13 mouse cellular contexts compared by ENCODE assay signal in genomic region chr4:55662041-55662440, GRCm38 (mm10).
DNase-seq lines count a peak whose midpoint lies in the region.
"Had no signal": no experiment of that assay in that cellular context is flagged by ENCODE, and none has a peak within 500 bp of the region (broad histone marks: within the 10 kb centered on the region; RNA-seq: fewer than 3 reads in every experiment).

No protein-coding gene starts in this region.

- peak; percentile 99 for DNase-seq in heart, adult 11 months
- DNase-seq in heart, postnatal 4 days: no peak
- DNase-seq in heart, adult 9 months (ENCODE audit: low spot score in 2 of 2): peak; percentile 72 to 89
- no peak for DNase-seq in heart, postnatal 10 days
- DNase-seq in heart, postnatal 25 days (ENCODE audit: low spot score): peak; percentile 58
- no peak for DNase-seq in layer of hippocampus, postnatal 36 days
- no peak for DNase-seq in frontal cortex, postnatal 36 days (ENCODE audit: low spot score in 2 of 2)
- DNase-seq: adrenal gland, adult 2 months; adrenal gland, postnatal 25 days; cerebellum, adult 2 months; cerebellum, postnatal 10 days; forebrain, postnatal 0 days; kidney, adult 8-10 months had no signal

- intact Hi-C loops in heart, postnatal 10 days (cut with DNase I): no loop called here
- intact Hi-C loops in heart, postnatal 25 days (cut with DNase I): loop anchor here (5.0 kb wide), 1 partner anchor 35 kb away; no protein-coding TSS in a partner anchor

Comparison
In these comparisons a context has a peak if more than half of its experiments do, and no peak if none do; other contexts are left out.
1. DNase-seq: peak in heart, adult 11 months (single experiment), heart, adult 9 months (2 of 2) and heart, postnatal 25 days (single experiment); none in heart, postnatal 4 days (single experiment), heart, postnatal 10 days (0 of 2), layer of hippocampus, postnatal 36 days (0 of 2) and frontal cortex, postnatal 36 days (0 of 2).